Mouse (Mus musculus): ENCODE measurements around the gene Ngdn. TPM values are rescaled to one million over a fixed set of nuclear protein-coding genes. Genes with fewer than 3 reads are reported as not detected.

The Ngdn gene
- polyA plus RNA-seq, 1 experiment from 2014 or later: 53.8 TPM

DNA sequence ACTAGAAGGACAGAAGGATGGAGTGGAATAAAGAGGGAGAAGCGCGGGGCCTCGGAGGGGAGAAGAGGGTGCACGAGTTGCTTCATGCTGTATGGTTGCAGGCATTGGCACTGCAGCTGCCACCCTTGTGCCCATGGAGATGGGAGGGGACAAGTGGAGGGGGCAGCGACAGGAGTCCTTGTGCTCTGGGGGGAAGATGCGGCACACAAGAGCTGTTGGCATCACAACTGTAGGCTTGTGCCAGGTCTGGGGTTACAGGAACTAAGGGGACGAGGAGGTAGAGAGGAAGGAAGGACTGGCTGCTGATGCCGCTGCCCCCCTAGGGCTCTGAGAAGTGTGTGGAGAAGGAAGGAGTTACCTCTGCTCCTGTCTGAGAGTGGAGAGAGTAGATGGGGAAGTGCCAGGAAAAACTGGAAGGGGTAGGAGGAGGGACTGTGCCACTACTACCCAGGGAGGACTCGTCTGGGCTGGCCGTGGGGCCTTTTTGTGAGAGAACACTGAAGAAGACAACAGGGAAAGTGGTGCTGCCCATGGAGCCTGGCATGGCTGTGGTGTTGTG lies 39.0 kb downstream of the Ngdn start:
- no peak overlapping the region for H3K4me2 ChIP-seq (ENCODE audit: low read length)
- 81% methylated on average over 10 of the region's 10 CpGs for WGBS
- H3K27me3 ChIP-seq (ENCODE audit: control insufficient read depth, insufficient read depth, low read length): no peaks in the 10 kb centered on the region; the same call in 1 of the 2 replicates
- H3K9me3 ChIP-seq (ENCODE audit: control insufficient read depth, low read length): no peaks in the 10 kb centered on the region
- no peak overlapping the region for H3K9ac ChIP-seq (ENCODE audit: low read length)
- H3K36me3 ChIP-seq (ENCODE audit: control insufficient read depth, insufficient read depth, low read length): no peaks in the 10 kb centered on the region
- H3K27ac ChIP-seq (replicated peaks in 1 of 2; ENCODE audit: control insufficient read depth in 1 of 2, insufficient read depth in 1 of 2, low read depth in 2 of 2, low read length in 2 of 2): no peak overlapping the region
- H3K4me1 ChIP-seq (ENCODE audit: control insufficient read depth in 2 of 2, insufficient read depth in 2 of 2, low read length in 2 of 2): no peaks in the 10 kb centered on the region; a peak in 1 of 4 replicates
- ATAC-seq (ENCODE audit: insufficient number of reproducible peaks, insufficient read depth, low FRiP score, low read depth): no peak
- H3K4me3 ChIP-seq (ENCODE audit: control insufficient read depth in 1 of 2, insufficient read depth in 1 of 2, low read depth in 1 of 2, low read length in 2 of 2): no peak overlapping the region

DNA sequence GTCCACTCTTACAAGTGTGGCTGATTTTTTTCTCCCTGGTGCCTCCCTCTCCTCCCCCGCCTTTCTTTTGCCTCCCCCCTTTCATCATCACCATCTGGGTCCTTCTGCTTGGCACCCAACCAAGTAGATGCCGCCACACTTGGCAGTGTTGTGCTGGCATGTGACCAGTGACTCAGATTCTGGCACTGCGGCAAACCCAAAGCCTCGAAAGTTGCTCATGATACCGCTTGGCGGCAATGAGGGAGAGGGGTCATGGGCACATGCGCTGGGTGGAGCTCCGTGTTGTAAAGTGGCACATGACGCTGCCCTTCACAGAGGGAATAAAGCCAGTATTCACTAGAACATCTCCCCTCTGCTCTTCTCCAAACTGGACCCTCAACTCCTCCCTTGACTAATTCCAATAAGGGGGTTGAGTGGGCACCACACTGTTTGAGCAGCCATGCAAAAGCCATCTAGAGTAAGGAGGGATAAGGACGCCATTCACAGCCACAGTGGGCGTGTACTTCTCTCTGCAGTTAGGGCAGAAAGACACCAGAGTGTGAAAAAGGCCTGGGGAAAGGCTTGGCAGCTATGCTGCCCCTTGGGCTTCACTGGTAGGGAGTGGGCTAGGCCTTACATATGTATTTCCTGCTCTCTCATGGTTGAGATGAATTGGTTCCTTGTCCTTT lies 40.0 kb downstream of the Ngdn start:
- no peak for ATAC-seq (ENCODE audit: insufficient number of reproducible peaks, insufficient read depth, low FRiP score, low read depth)
- Histone ChIP-seq H3K4me1 (ENCODE audit: control insufficient read depth in 2 of 2, insufficient read depth in 2 of 2, low read length in 2 of 2) (peaks cover 0 to 2% of the 10 kb centered on the region in 2 experiments; a peak in 1 of 4 replicates), H3K4me3 (ENCODE audit: control insufficient read depth in 1 of 2, insufficient read depth in 1 of 2, low read depth in 1 of 2, low read length in 2 of 2) (no peak overlapping the region), H3K9me3 (ENCODE audit: control insufficient read depth, low read length) (no peaks in the 10 kb centered on the region), H3K36me3 (ENCODE audit: control insufficient read depth, insufficient read depth, low read length) (no peaks in the 10 kb centered on the region), H3K27ac (replicated peaks in 1 of 2; ENCODE audit: control insufficient read depth in 1 of 2, insufficient read depth in 1 of 2, low read depth in 2 of 2, low read length in 2 of 2) (no peak overlapping the region), H3K9ac (ENCODE audit: low read length) (no peak overlapping the region), H3K27me3 (ENCODE audit: control insufficient read depth, insufficient read depth, low read length) (no peaks in the 10 kb centered on the region; the same call in 1 of the 2 replicates), H3K4me2 (ENCODE audit: low read length) (no peak overlapping the region)
- 63% methylated on average over 11 of the region's 11 CpGs for WGBS

DNA sequence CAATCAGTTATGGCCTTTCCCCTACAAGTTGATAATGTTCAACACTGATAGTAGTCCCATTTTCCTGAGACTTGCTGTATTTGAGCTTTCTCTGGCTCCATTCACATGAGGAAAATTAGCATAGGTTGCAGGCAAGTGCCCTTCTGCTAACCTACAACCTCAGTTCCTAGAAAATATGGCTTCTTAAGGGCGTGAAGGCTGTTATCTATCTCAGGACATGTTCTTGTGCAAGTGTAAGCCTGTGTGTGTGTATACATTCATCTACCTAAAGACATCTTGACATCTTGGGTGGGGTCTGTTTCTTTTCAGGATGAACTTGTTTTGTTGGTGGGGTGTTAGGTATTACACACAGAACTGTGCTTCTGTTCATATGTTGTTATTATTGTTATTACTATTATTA lies 43.8 kb downstream of the Ngdn start:
- no peak overlapping the region for H3K9ac ChIP-seq (ENCODE audit: low read length)
- no peaks in the 10 kb centered on the region for H3K9me3 ChIP-seq (ENCODE audit: control insufficient read depth, low read length)
- WGBS: 83% methylated on average over 1 of the region's 1 CpGs
- no peak overlapping the region for H3K4me3 ChIP-seq (ENCODE audit: control insufficient read depth in 1 of 2, insufficient read depth in 1 of 2, low read depth in 1 of 2, low read length in 2 of 2)
- H3K36me3 ChIP-seq (ENCODE audit: control insufficient read depth, insufficient read depth, low read length): no peaks in the 10 kb centered on the region
- H3K4me1 ChIP-seq (ENCODE audit: control insufficient read depth in 2 of 2, insufficient read depth in 2 of 2, low read length in 2 of 2): peaks cover 12 to 13% of the 10 kb centered on the region in 2 experiments; a peak in 3 of 4 replicates
- ATAC-seq (ENCODE audit: insufficient number of reproducible peaks, insufficient read depth, low FRiP score, low read depth): no peak
- peaks cover 11% of the 10 kb centered on the region; the same call in 1 of the 2 replicates for H3K27me3 ChIP-seq (ENCODE audit: control insufficient read depth, insufficient read depth, low read length)
- H3K27ac ChIP-seq (replicated peaks in 1 of 2; ENCODE audit: control insufficient read depth in 1 of 2, insufficient read depth in 1 of 2, low read depth in 2 of 2, low read length in 2 of 2): no peak overlapping the region
- H3K4me2 ChIP-seq (ENCODE audit: low read length): no peak overlapping the region

DNA sequence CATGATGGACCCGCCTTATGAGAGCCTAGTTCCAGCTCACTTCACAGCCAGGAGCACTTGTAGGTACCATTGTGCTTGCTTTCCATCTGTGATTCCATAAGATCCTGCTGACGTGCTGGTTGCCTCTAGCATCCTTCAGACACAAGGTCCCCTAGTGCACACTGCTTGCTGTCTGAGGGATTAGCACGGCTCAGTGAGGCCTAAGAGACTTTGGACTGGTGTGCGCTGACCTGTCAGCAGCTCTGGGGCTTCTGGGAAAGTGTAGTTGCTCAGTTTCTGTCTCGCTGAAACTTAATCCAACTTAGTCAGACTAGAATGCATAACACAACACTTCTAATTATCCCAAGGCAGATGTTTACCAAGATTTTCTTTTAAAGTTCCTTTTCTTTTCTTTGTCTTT lies 44.7 kb downstream of the Ngdn start:
- no peak overlapping the region for H3K4me3 ChIP-seq (ENCODE audit: control insufficient read depth in 1 of 2, insufficient read depth in 1 of 2, low read depth in 1 of 2, low read length in 2 of 2)
- peaks cover 18% of the 10 kb centered on the region for H3K27me3 ChIP-seq (ENCODE audit: control insufficient read depth, insufficient read depth, low read length)
- no peaks in the 10 kb centered on the region for H3K36me3 ChIP-seq (ENCODE audit: control insufficient read depth, insufficient read depth, low read length)
- H3K4me2 ChIP-seq (ENCODE audit: low read length): no peak overlapping the region
- 47% methylated on average over 5 of the region's 5 CpGs for WGBS
- no peak for ATAC-seq (ENCODE audit: insufficient number of reproducible peaks, insufficient read depth, low FRiP score, low read depth)
- no peaks in the 10 kb centered on the region for H3K9me3 ChIP-seq (ENCODE audit: control insufficient read depth, low read length)
- H3K4me1 ChIP-seq (ENCODE audit: control insufficient read depth in 2 of 2, insufficient read depth in 2 of 2, low read length in 2 of 2): peaks cover 12 to 13% of the 10 kb centered on the region in 2 experiments; a peak in 3 of 4 replicates
- H3K27ac ChIP-seq (replicated peaks in 1 of 2; ENCODE audit: control insufficient read depth in 1 of 2, insufficient read depth in 1 of 2, low read depth in 2 of 2, low read length in 2 of 2): no peak overlapping the region
- no peak overlapping the region for H3K9ac ChIP-seq (ENCODE audit: low read length)

DNA sequence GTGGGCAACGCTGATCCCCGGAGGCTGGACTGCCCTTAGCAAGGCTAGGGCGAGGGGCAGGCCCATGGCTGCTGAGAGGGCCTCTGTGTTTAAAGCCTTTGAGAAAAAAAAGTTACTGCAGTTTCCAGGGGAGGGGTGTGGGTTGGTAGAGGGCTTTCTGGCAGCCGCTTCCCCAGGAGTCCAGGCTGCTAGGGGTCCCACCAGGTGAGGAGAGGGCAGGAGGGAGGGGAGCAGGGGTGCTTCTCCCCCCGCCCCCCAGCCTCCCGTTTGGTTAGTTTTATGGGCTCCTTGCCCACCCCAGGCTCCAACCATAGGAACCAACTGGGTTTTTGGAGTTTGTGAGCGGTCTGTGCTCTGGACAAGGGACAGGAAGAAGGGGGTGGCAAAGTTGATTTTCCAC lies 46.6 kb downstream of the Ngdn start:
- no peak for ATAC-seq (ENCODE audit: insufficient number of reproducible peaks, insufficient read depth, low FRiP score, low read depth)
- WGBS: 62% methylated on average over 7 of the region's 7 CpGs
- H3K4me2 ChIP-seq (ENCODE audit: low read length): no peak overlapping the region
- H3K9ac ChIP-seq (ENCODE audit: low read length): no peak overlapping the region
- H3K36me3 ChIP-seq (ENCODE audit: control insufficient read depth, insufficient read depth, low read length): peaks cover 7% of the 10 kb centered on the region
- no peak overlapping the region for H3K4me3 ChIP-seq (ENCODE audit: control insufficient read depth in 1 of 2, insufficient read depth in 1 of 2, low read depth in 1 of 2, low read length in 2 of 2)
- no peaks in the 10 kb centered on the region for H3K9me3 ChIP-seq (ENCODE audit: control insufficient read depth, low read length)
- peaks cover 24% of the 10 kb centered on the region for H3K27me3 ChIP-seq (ENCODE audit: control insufficient read depth, insufficient read depth, low read length)
- H3K27ac ChIP-seq (replicated peaks in 1 of 2; ENCODE audit: control insufficient read depth in 1 of 2, insufficient read depth in 1 of 2, low read depth in 2 of 2, low read length in 2 of 2): no peak overlapping the region
- H3K4me1 ChIP-seq (ENCODE audit: control insufficient read depth in 2 of 2, insufficient read depth in 2 of 2, low read length in 2 of 2): peaks cover 12 to 13% of the 10 kb centered on the region in 2 experiments; a peak in 3 of 4 replicates

DNA sequence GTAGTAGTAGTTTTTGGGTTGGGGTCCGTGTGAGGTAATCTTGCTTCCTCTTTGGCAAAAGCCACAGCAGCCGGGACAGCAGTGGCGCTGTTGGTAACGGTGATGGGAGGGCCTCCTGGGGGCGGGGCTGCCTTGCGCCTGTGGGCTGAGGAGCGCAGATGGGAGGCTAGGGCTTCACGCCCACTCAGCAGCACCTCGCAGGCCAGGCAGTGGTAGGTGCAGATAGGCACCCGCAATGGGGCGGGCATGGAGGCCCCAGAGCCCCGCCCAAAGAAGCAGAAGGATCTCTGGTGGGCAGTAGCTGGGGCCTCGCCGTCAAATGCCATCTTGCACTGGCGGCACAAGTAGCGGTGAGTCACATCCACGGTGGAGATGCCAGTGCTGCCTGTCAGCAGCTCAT lies 47.4 kb downstream of the Ngdn start:
- Histone ChIP-seq H3K27me3 (ENCODE audit: control insufficient read depth, insufficient read depth, low read length) (peaks cover 24% of the 10 kb centered on the region), H3K9ac (ENCODE audit: low read length) (no peak overlapping the region), H3K4me1 (ENCODE audit: control insufficient read depth in 2 of 2, insufficient read depth in 2 of 2, low read length in 2 of 2) (peaks cover 12 to 13% of the 10 kb centered on the region in 2 experiments; a peak in 3 of 4 replicates), H3K9me3 (ENCODE audit: control insufficient read depth, low read length) (no peaks in the 10 kb centered on the region), H3K27ac (replicated peaks in 1 of 2; ENCODE audit: control insufficient read depth in 1 of 2, insufficient read depth in 1 of 2, low read depth in 2 of 2, low read length in 2 of 2) (no peak overlapping the region), H3K4me2 (ENCODE audit: low read length) (peak overlapping the region; percentile 54), H3K36me3 (ENCODE audit: control insufficient read depth, insufficient read depth, low read length) (peaks cover 10% of the 10 kb centered on the region), H3K4me3 (ENCODE audit: control insufficient read depth in 1 of 2, insufficient read depth in 1 of 2, low read depth in 1 of 2, low read length in 2 of 2) (peak overlapping the region in 1 of 2 experiments; percentile 3; a peak in 1 of 4 replicates)
- WGBS: 8% methylated on average over 17 of the region's 17 CpGs
- peak; percentile 52; the same call in 1 of the 2 replicates for ATAC-seq (ENCODE audit: insufficient number of reproducible peaks, insufficient read depth, low FRiP score, low read depth)

DNA sequence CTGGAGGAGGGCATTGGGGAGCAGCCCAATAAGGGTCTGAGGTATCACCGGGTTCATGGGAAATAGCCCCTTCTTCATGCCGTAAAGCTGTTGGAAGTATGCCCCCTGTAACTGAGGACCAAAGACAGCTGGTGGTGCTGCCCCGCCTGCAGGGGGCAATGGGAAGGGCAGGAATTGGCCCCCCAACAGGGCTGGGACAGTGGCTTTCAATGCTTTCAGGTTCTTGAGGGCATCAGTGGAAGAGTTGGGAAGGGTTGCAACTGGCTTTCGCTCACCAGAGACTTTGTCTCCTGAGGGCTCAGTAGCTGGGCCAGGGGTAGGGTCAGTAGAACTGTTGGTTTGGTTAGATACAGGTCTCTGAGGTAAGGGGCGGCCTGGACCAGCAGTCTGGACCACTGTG lies 47.9 kb downstream of the Ngdn start:
- peaks cover 10% of the 10 kb centered on the region for H3K36me3 ChIP-seq (ENCODE audit: control insufficient read depth, insufficient read depth, low read length)
- peak overlapping the region; percentile 54; the same call in 1 of the 2 replicates for H3K4me2 ChIP-seq (ENCODE audit: low read length)
- H3K9me3 ChIP-seq (ENCODE audit: control insufficient read depth, low read length): no peaks in the 10 kb centered on the region
- peaks cover 12 to 13% of the 10 kb centered on the region in 2 experiments; a peak in 3 of 4 replicates for H3K4me1 ChIP-seq (ENCODE audit: control insufficient read depth in 2 of 2, insufficient read depth in 2 of 2, low read length in 2 of 2)
- H3K9ac ChIP-seq (ENCODE audit: low read length): no peak overlapping the region
- 75% methylated on average over 5 of the region's 5 CpGs for WGBS
- ATAC-seq (ENCODE audit: insufficient number of reproducible peaks, insufficient read depth, low FRiP score, low read depth): 0 out of 2 replicates have a peak, but pooled peaks have one; percentile 23
- H3K4me3 ChIP-seq (ENCODE audit: control insufficient read depth in 1 of 2, insufficient read depth in 1 of 2, low read depth in 1 of 2, low read length in 2 of 2): no peak overlapping the region
- peaks cover 24% of the 10 kb centered on the region for H3K27me3 ChIP-seq (ENCODE audit: control insufficient read depth, insufficient read depth, low read length)
- no peak overlapping the region for H3K27ac ChIP-seq (replicated peaks in 1 of 2; ENCODE audit: control insufficient read depth in 1 of 2, insufficient read depth in 1 of 2, low read depth in 2 of 2, low read length in 2 of 2)
